Mouse (Mus musculus) MEL (cell line): Measurements from ENCODE around the gene Fermt2.

Experiments used
- CHD2 ChIP-seq: IDR thresholded peaks from 2 replicates; pipeline ENCODE4 v1.6.1; 2011; ENCODE audit warnings: low read length, improper control_type of control experiment
- CTCF ChIP-seq, 3 experiments: IDR thresholded peaks in 2 of 3; conservative IDR thresholded peaks in 1 of 3; 2 replicates each; pipeline ENCODE4 v1.5.1; 2011 to 2012; ENCODE audit warnings: low read length in 3 of 3, low read depth in 2 of 3, mild to moderate bottlenecking in 2 of 3, improper control_type of control experiment in 1 of 3, inconsistent platforms in 1 of 3, mixed read lengths in 1 of 3, moderate library complexity in 1 of 3; ENCODE audit not compliant: control insufficient read depth in 1 of 3, insufficient read depth in 1 of 3, poor library complexity in 1 of 3, severe bottlenecking in 1 of 3
- POLR2A ChIP-seq, 2 experiments: IDR thresholded peaks; 2 replicates each; pipeline ENCODE4 v1.6.1; 2011 to 2012; ENCODE audit warnings: low read length in 2 of 2, mild to moderate bottlenecking in 2 of 2, control low read depth in 1 of 2, improper control_type of control experiment in 1 of 2, low read depth in 1 of 2, moderate library complexity in 1 of 2; ENCODE audit not compliant: control insufficient read depth in 1 of 2, insufficient read depth in 1 of 2, poor library complexity in 1 of 2
- TBP ChIP-seq: IDR thresholded peaks from 2 replicates; pipeline ENCODE4 v1.8.0; 2011; ENCODE audit warnings: low read depth, low read length, improper control_type of control experiment
- USF1 ChIP-seq: IDR thresholded peaks from 2 replicates; pipeline ENCODE4 v1.6.1; 2014; ENCODE audit warnings: low read depth, mild to moderate bottlenecking, inconsistent platforms, low read length, improper control_type of control experiment, moderate library complexity
- ZKSCAN1 ChIP-seq: IDR thresholded peaks from 2 replicates; pipeline ENCODE4 v1.6.1; 2012; ENCODE audit warnings: low read depth, mild to moderate bottlenecking, inconsistent platforms, low read length, improper control_type of control experiment, moderate library complexity

DNA sequence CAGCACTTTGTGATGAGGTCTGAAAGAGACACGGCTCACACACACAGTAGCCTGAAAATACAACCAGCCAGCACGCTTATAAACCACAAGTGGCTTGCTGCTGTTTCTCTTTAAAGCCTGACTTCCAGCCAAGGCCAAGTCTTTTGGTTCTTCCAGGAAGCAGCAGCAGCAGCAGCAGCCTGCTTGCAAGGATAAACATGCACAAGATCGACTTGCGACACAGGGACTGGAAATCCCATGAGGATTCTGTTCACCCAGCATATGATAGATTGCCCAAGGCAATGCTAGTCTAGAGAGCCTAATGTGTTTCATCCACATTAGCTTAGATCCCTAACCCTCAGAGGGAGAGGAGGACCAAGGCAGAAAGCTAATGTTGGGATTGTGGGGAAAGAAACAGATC, 22.0 kb downstream of the Fermt2 start:
- TF ChIP-seq POLR2A (IDR thresholded peaks at IDR 0.05; ENCODE audit: control insufficient read depth in 1 of 2, insufficient read depth in 1 of 2, low read depth in 1 of 2, low read length in 2 of 2, poor library complexity in 1 of 2) (no peak), TBP (no peak), ZKSCAN1 (no peak), USF1 (no peak), CTCF (IDR thresholded peaks at IDR 0.05 in 2 of 3, conservative IDR thresholded peaks at IDR 0.05 in 1 of 3; ENCODE audit: control insufficient read depth in 1 of 3, insufficient read depth in 1 of 3, low read depth in 2 of 3, low read length in 3 of 3, poor library complexity in 1 of 3, severe bottlenecking in 1 of 3) (no peak), CHD2 (no peak)
